Mouse (Mus musculus): ENCODE measurements around the gene Ltb.

DNA sequence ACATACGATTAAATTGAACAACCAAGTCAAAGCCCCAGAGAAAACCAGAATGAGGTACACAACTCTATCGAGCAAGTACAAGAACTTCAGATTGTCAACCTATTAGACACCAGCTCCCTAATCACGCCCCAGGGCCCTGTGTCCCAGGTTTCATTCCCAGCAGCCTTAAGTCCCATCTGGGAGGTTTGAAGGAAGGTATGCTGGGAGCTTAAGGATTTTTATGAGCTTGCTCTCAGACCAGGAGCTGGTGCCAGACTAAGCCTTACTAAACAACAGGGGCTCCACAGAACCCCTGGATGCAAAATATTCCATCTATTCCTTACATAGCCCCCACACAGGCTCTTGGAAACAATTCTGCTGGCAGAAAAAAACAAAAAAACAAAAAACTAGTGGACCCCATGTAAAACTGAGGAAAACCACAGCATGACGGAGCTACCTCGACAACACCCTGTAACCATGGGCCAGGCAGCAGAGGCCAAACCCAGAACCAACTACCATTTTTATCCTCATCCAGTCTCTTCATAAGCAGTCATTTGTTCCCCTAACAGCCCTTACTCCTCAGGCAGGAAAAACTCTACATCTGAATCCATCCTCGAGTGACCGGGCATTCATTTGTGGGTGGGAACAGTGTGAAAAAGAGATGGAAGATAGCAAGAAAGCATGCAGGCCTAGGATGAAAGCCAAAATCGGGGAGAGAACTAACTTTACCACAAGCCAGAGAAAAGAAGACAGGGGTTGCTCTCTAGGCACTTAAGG is 30.7 kb upstream of the Ltb start:
- no peak for TF ChIP-seq POLR2A (IDR thresholded peaks at IDR 0.05; ENCODE audit: borderline replicate concordance, low read depth, low read length)
- TF ChIP-seq CTCF (IDR thresholded peaks at IDR 0.05; ENCODE audit: low read depth, low read length), result no peak
